Mouse (Mus musculus) G1E (cell line): Measurements from ENCODE around the gene Car10. TPM values are rescaled to one million over a fixed set of nuclear protein-coding genes. Genes with fewer than 3 reads are reported as not detected.

ENCODE experiments used
- ATAC-seq: 2 replicates; pipeline ENCODE4 v1.8.0; 2016; ENCODE audit warnings: mild to moderate bottlenecking; ENCODE audit not compliant: insufficient number of reproducible peaks, poor library complexity, low FRiP score, severe bottlenecking; ENCODE audit errors: extremely low read depth
- DNase-seq: peaks from one replicate; pipeline ENCODE4 v3.0.0; 2012; ENCODE audit warnings: low spot score
- H3K27me3 ChIP-seq: 2 replicates; pipeline ENCODE4 v1.6.1; 2012; ENCODE audit warnings: mild to moderate bottlenecking, low read length, inconsistent platforms; ENCODE audit not compliant: insufficient read depth
- H3K36me3 ChIP-seq: replicated peaks from 2 replicates; pipeline ENCODE3; 2012; ENCODE audit warnings: mild to moderate bottlenecking, inconsistent platforms
- H3K4me1 ChIP-seq: 2 replicates; pipeline ENCODE4 v1.6.1; 2012; ENCODE audit warnings: low read depth, low read length, inconsistent platforms, mixed read lengths; ENCODE audit not compliant: insufficient read depth
- H3K4me3 ChIP-seq: 2 replicates; pipeline ENCODE4 v1.5.1; 2012; ENCODE audit warnings: low read depth, mild to moderate bottlenecking, inconsistent platforms, low read length, moderate library complexity, mixed read lengths
- H3K9me3 ChIP-seq: replicated peaks from 2 replicates; pipeline ENCODE4 v1.6.1; 2012; ENCODE audit warnings: inconsistent platforms
- CTCF ChIP-seq: IDR thresholded peaks from 2 replicates; pipeline ENCODE4 v1.5.1; 2012; ENCODE audit warnings: low read depth, low read length, inconsistent platforms, mixed read lengths
- GATA1 ChIP-seq: IDR thresholded peaks from 2 replicates; pipeline ENCODE4 v1.6.1; 2012; ENCODE audit warnings: borderline replicate concordance, low read length, inconsistent platforms, mixed read lengths
- GATA2 ChIP-seq: IDR thresholded peaks from 2 replicates; pipeline ENCODE4 v1.6.1; 2012; ENCODE audit warnings: low read depth, low read length, inconsistent platforms, borderline replicate concordance
- POLR2AphosphoS5 ChIP-seq: IDR thresholded peaks from 2 replicates; pipeline ENCODE4 v1.6.1; 2012; ENCODE audit warnings: low read depth, low read length, inconsistent platforms; ENCODE audit not compliant: insufficient replicate concordance
- TAL1 ChIP-seq: conservative IDR thresholded peaks from 2 replicates; pipeline ENCODE4 v1.6.1; 2012; ENCODE audit warnings: low read depth, low read length, inconsistent platforms, mixed read lengths
- polyA plus RNA-seq: library from polyadenylated mRNA; stranded (reverse); fragments of >175 nt; gene quantifications from 2 replicates; pipeline ENCODE4 v1.2.3, GENCODE M21; 2012
- total RNA-seq, 2 experiments: library from RNA; stranded (forward) in 1 of 2; stranded (reverse) in 1 of 2; fragments of 200-1000 nt in 1 of 2; fragments of >200 nt in 1 of 2; fragmentation: Nextera tagmentation in 1 of 2; gene quantifications; 2 replicates each; pipeline ENCODE4 v1.2.3; 2014 to 2017

Gene Car10
- total and polyA plus RNA-seq, 3 experiments: not detected

DNA sequence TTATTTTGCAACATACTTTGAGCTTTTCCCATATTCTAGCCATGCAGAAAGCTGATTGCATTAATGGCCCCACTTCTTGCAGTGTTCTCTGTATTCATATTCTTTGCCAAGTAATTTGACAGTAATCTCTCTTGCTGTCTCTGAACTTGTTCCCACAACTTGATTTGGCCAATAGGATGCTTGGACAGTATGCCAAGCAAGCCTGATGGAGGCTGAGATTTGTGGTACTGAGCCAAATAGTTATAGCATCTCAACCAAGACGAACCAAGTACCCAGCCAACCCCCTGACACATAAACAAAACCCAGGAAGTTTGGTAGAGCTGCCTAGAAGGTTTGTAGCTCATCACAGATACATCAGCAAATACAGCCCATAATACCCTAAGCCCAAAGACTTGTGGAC is 342.6 kb downstream of the Car10 start:
- TF ChIP-seq CTCF: no peak
- no peak for TF ChIP-seq TAL1
- TF ChIP-seq POLR2AphosphoS5: no peak
- no peak for TF ChIP-seq GATA1
- no peak for TF ChIP-seq GATA2
- peaks cover 18% of the 10 kb centered on the region for H3K9me3 ChIP-seq

DNA sequence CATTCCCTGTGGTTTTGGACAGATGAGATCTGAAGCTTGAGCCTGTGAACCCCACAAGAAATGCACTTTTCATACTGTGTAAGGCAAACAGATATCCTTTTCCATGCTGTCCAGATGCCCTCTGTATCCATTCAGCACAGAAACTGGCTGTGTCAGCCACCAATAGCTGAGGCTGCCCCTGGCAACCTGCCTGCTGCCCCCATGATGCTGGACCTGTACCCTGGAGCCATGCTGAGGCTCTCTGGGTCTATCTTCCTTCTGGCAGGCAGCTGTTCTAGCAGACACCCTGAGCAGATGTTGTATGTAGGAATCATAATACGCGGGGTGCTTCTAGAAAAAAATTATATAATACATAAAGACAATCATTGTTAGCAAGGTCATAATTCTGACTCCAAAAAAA is 345.9 kb downstream of the Car10 start:
- no peak for DNase-seq
- peaks cover 12% of the 10 kb centered on the region for H3K9me3 ChIP-seq
- H3K4me3 ChIP-seq: no peak overlapping the region
- no peak for ATAC-seq
- TF ChIP-seq GATA1 (no peak), CTCF (no peak), POLR2AphosphoS5 (no peak), GATA2 (no peak), TAL1 (no peak)
- H3K27me3 ChIP-seq: no peaks in the 10 kb centered on the region
- no peaks in the 10 kb centered on the region for H3K36me3 ChIP-seq
- H3K4me1 ChIP-seq: no peaks in the 10 kb centered on the region

More for the DNA sequence above, 342.6 kb downstream of the Car10 start:
- DNase-seq: no peak
- H3K36me3 ChIP-seq: no peaks in the 10 kb centered on the region
- ATAC-seq: no peak
- no peak overlapping the region for H3K4me3 ChIP-seq
- H3K4me1 ChIP-seq: no peaks in the 10 kb centered on the region
- H3K27me3 ChIP-seq: no peaks in the 10 kb centered on the region

DNA sequence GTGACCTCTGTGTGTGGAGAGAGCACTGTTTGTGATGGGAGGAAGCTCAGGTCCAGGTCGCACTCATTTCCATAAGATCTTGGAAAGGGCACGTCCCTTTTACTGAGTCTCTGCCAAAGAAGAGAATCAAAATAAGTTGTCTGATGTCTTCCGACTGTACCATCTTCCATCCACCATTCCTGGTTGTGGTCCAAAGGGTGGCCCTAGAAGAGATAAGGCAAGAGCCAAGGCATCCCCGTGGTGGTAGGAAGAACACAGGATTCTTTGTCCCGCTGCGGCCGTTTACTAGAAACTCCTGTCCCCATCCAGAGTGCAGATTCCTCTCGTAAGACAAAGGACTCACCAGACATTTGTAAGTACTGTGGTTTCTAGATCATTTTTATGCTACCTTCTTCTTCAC is 346.9 kb downstream of the Car10 start:
- Histone ChIP-seq H3K4me3 (no peak overlapping the region), H3K36me3 (no peaks in the 10 kb centered on the region), H3K9me3 (peaks cover 15% of the 10 kb centered on the region), H3K4me1 (no peaks in the 10 kb centered on the region), H3K27me3 (no peaks in the 10 kb centered on the region)
- no peak for TF ChIP-seq CTCF
- TF ChIP-seq POLR2AphosphoS5: no peak
- TF ChIP-seq GATA1: no peak
- TF ChIP-seq GATA2: no peak
- TF ChIP-seq TAL1: no peak
- no peak for ATAC-seq
- DNase-seq: no peak

DNA sequence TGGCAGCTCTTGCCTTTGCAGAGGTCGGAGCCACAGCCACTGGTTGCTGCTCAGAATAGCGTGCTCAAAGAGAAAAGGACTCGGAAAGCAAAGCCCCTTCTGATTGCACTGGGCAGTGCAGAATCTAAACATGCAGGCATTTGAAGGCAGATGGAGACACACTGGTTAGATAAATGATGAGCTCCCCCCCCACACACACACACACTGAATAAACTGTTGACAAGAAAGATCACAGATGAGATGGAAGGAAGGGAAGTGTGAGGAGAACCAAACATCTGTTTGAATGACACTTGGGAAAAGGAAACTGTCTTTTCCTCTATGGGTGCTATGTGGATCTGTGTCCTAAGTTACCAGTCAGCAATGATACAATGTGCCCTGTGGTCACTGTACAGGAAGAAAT is 349.7 kb downstream of the Car10 start:
- DNase-seq: no peak
- no peaks in the 10 kb centered on the region for H3K4me1 ChIP-seq
- no peak for ATAC-seq
- H3K4me3 ChIP-seq: no peak overlapping the region
- H3K27me3 ChIP-seq: no peaks in the 10 kb centered on the region
- TF ChIP-seq GATA1: no peak
- no peak for TF ChIP-seq POLR2AphosphoS5
- TF ChIP-seq CTCF: no peak
- no peak for TF ChIP-seq TAL1
- TF ChIP-seq GATA2: no peak
- no peaks in the 10 kb centered on the region for H3K36me3 ChIP-seq
- peaks cover 22% of the 10 kb centered on the region for H3K9me3 ChIP-seq

DNA sequence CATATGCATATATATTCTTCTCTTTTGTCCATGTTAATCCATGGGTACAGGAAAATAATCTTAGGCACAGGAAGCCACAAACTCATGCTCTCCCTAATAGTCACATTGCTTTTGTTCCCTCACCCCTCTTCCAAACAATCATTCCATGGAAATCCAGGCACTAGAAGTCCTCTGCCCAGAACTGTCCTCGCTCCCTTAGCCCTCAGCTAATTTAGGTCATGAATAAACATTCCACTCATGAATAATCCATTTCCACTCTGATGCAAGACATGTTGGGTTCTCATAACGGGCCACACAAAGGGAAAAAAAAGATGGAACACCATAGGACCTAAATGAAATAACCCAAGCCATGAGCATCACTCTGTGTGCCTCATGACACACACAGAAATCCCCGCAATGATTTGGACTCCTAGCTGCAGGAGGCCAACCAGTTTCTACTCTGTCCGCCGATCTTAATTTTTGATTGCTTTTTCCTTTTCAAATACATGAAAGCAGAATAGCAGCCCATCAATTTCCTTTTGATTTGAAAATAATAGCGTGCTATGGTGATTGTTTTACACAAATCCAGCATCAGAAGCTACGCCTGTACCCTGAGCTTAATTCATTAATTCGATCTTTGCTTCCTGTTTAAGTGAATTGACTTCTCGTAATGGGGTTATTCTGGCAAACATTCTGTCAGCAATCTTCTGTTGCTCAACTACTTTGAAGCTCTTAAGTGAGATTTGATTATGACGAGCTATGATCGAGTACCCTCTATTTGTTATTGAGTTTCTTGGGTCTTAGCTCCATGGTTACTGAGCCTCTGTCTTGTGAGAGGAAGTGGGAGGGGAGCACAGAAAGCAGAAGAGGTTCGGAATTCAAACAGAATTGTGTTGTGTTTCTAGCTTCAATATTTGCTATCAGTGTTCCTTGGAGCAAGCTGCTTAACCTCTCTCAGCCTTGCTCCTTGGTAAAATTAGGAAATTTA is 350.7 kb downstream of the Car10 start:
- DNase-seq (no peak), ATAC-seq (no peak)
- no peak for TF ChIP-seq POLR2AphosphoS5
- TF ChIP-seq GATA2: no peak
- no peak for TF ChIP-seq TAL1
- TF ChIP-seq CTCF: no peak
- TF ChIP-seq GATA1: no peak
- H3K9me3 ChIP-seq: peaks cover 27% of the 10 kb centered on the region
- H3K36me3 ChIP-seq: no peaks in the 10 kb centered on the region
- no peak overlapping the region for H3K4me3 ChIP-seq
- no peaks in the 10 kb centered on the region for H3K4me1 ChIP-seq
- H3K27me3 ChIP-seq: no peaks in the 10 kb centered on the region

- TF ChIP-seq CTCF (no peak), GATA1 (no peak), GATA2 (no peak), POLR2AphosphoS5 (no peak), TAL1 (no peak)
- Histone ChIP-seq H3K27me3 (no peaks in the 10 kb centered on the region), H3K4me3 (no peak overlapping the region), H3K9me3 (peaks cover 22% of the 10 kb centered on the region), H3K36me3 (no peaks in the 10 kb centered on the region), H3K4me1 (no peaks in the 10 kb centered on the region)
- no peak for DNase-seq
- no peak for ATAC-seq
Measured at GRCm38 (mm10) chr11:93450535-93450934, 352.7 kb downstream of the Car10 start.
